Mouse (Mus musculus) embryonic facial prominence, embryonic 15.5 days (tissue): ENCODE measurements around the gene Cldnd1. TPM values are rescaled to one million over a fixed set of nuclear protein-coding genes. Genes with fewer than 3 reads are reported as not detected.

ENCODE experiments used
- ATAC-seq: fragments of 200-750 bp; cut with Nextera tagmentation; 2 replicates; pipeline ENCODE4 v1.8.0; 2017; ENCODE audit warnings: low read depth, moderate TSS enrichment; ENCODE audit not compliant: insufficient number of reproducible peaks, low FRiP score, low TSS enrichment
- H3K27ac ChIP-seq: fragments of 300-500 bp; sonication (generic); replicated peaks from 2 replicates; pipeline ENCODE4 v1.5.1; 2015; ENCODE audit warnings: mild to moderate bottlenecking, inconsistent platforms
- H3K27me3 ChIP-seq: fragments of 300-500 bp; sonication (generic); 2 replicates; pipeline ENCODE4 v1.6.1; 2015; ENCODE audit warnings: inconsistent platforms
- H3K36me3 ChIP-seq: fragments of 300-500 bp; sonication (generic); 2 replicates; pipeline ENCODE4 v1.6.1; 2015; ENCODE audit warnings: mild to moderate bottlenecking, inconsistent platforms
- H3K4me1 ChIP-seq: fragments of 300-500 bp; sonication (generic); 2 replicates; pipeline ENCODE4 v1.6.1; 2015; ENCODE audit warnings: inconsistent platforms
- H3K4me2 ChIP-seq: fragments of 300-500 bp; sonication (generic); replicated peaks from 2 replicates; pipeline ENCODE4 v1.6.1; 2015; ENCODE audit warnings: mild to moderate bottlenecking, inconsistent platforms
- H3K4me3 ChIP-seq: fragments of 300-500 bp; sonication (generic); replicated peaks from 2 replicates; pipeline ENCODE4 v1.5.1; 2015; ENCODE audit warnings: mild to moderate bottlenecking, inconsistent platforms
- H3K9ac ChIP-seq: fragments of 300-500 bp; sonication (generic); 2 replicates; pipeline ENCODE4 v1.6.1; 2015; ENCODE audit warnings: inconsistent platforms
- H3K9me3 ChIP-seq: fragments of 300-500 bp; sonication (generic); replicated peaks from 2 replicates; pipeline ENCODE4 v1.6.1; 2016; ENCODE audit warnings: inconsistent platforms
- WGBS: fragments of 180-500 bp; shearing (Covaris S2); methylation state at CpG from one replicate; pipeline ENCODE4 v1.1.7; 2015; 5-methylcytosine and 5-hydroxymethylcytosine counted together
- polyA plus RNA-seq: library from polyadenylated mRNA; unstranded; fragments of >200 nt; fragmentation: Nextera tagmentation; extraction: Ambion mirVana; gene quantifications from 2 replicates; pipeline ENCODE4 v1.2.1, GENCODE M21; 2015

Gene Cldnd1
- polyA plus RNA-seq = 128 and 131 TPM in 2 replicates

GRCm38 (mm10) chr16:58727477-58728131 is at the start of gene Cldnd1:
Gene Cldnd1, plus strand, starts transcription at chr16:58727910.
- Histone ChIP-seq H3K4me2 (peak within 1 kb of the TSS; percentile 51), H3K4me1 (peaks cover 5% of the 10 kb centered on the region; the same call in 1 of the 2 replicates), H3K27me3 (no peaks in the 10 kb centered on the region), H3K36me3 (peaks cover 25% of the 10 kb centered on the region), H3K9me3 (no peaks in the 10 kb centered on the region), H3K4me3 (peak within 1 kb of the TSS; percentile 77), H3K27ac (peak within 1 kb of the TSS; percentile 82), H3K9ac (peak within 1 kb of the TSS; percentile 54)
- whole genome bisulfite sequencing = under 1% methylated on average over 35 of the region's 35 CpGs
- ATAC-seq = peak; percentile 100

DNA sequence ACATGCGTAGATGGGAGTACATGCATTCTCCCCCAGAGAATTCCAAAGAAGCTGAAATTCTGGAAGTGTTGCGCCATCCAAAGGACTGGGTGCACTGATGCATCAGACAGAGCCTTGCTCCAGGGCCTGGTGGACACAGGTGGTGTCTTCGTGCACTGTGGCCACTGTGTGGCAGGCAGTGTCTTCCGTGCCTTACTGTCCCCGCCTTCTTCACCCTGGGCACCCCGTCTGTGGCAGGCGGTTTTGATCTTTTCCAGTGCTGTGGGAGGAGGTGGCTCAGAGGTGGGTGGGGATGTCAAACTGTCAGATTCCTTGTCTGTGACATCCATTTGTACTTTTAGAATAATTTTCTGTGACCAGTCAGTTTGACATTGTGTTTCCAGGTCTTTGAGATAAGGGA is 49.0 kb upstream of the Cldnd1 start:
- no peaks in the 10 kb centered on the region for H3K9me3 ChIP-seq
- H3K4me2 ChIP-seq = no peak overlapping the region
- no peak overlapping the region for H3K27ac ChIP-seq
- no peak overlapping the region for H3K9ac ChIP-seq
- ATAC-seq = no peak
- no peaks in the 10 kb centered on the region for H3K27me3 ChIP-seq
- 77% methylated on average over 7 of the region's 7 CpGs for WGBS
- H3K4me3 ChIP-seq = no peak overlapping the region
- H3K4me1 ChIP-seq = no peaks in the 10 kb centered on the region
- peaks cover 50% of the 10 kb centered on the region for H3K36me3 ChIP-seq

DNA sequence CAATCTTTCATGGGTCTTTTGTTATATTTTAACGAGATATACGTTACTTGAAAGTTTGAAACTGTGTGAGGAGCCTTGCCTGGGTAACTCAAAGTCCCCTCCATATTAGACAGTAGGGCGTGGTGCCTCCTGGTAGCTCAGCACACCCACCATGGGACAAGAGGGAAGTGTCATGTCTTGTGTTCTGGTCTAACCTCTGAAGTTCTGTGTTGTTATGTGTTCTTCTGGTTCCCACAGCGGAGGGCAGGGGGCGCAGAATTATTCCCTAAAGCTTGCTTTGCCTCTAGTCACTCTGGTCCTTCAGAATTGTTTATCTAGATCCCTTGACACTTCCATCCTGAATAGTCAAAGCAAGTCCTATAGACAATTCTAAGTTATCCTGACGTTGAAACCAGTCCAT is 45.7 kb upstream of the Cldnd1 start:
- Histone ChIP-seq H3K4me2 (no peak overlapping the region), H3K4me1 (no peaks in the 10 kb centered on the region), H3K27me3 (no peaks in the 10 kb centered on the region), H3K9me3 (no peaks in the 10 kb centered on the region), H3K36me3 (peaks cover 23% of the 10 kb centered on the region), H3K9ac (no peak overlapping the region), H3K27ac (no peak overlapping the region), H3K4me3 (no peak overlapping the region)
- 90% methylated on average over 6 of the region's 6 CpGs for WGBS
- ATAC-seq = no peak

- Histone ChIP-seq H3K27me3 (no peaks in the 10 kb centered on the region), H3K4me3 (no peak overlapping the region), H3K4me1 (no peaks in the 10 kb centered on the region), H3K36me3 (peaks cover 15% of the 10 kb centered on the region; the same call in 1 of the 2 replicates), H3K4me2 (no peak overlapping the region), H3K27ac (no peak overlapping the region), H3K9ac (no peak overlapping the region), H3K9me3 (no peaks in the 10 kb centered on the region)
- WGBS = 72% methylated on average over 7 of the region's 7 CpGs
- ATAC-seq = no peak
Measured at GRCm38 (mm10) chr16:58682870-58683269, 44.8 kb upstream of the Cldnd1 start.

GRCm38 (mm10) chr16:58683911-58684310 is 43.8 kb upstream of the Cldnd1 start:
- Histone ChIP-seq H3K9ac (no peak overlapping the region), H3K4me3 (no peak overlapping the region), H3K4me1 (no peaks in the 10 kb centered on the region), H3K27me3 (no peaks in the 10 kb centered on the region), H3K27ac (no peak overlapping the region), H3K36me3 (peaks cover 12% of the 10 kb centered on the region; the same call in 1 of the 2 replicates), H3K9me3 (no peaks in the 10 kb centered on the region), H3K4me2 (no peak overlapping the region)
- no peak for ATAC-seq
- 85% methylated on average over 4 of the region's 4 CpGs for WGBS

- H3K9ac ChIP-seq = no peak overlapping the region
- no peaks in the 10 kb centered on the region for H3K27me3 ChIP-seq
- peaks cover 12% of the 10 kb centered on the region; the same call in 1 of the 2 replicates for H3K36me3 ChIP-seq
- no peaks in the 10 kb centered on the region for H3K9me3 ChIP-seq
- no peak overlapping the region for H3K4me3 ChIP-seq
- H3K4me1 ChIP-seq = no peaks in the 10 kb centered on the region
- ATAC-seq = no peak
- no peak overlapping the region for H3K4me2 ChIP-seq
- no peak overlapping the region for H3K27ac ChIP-seq
Measured at GRCm38 (mm10) chr16:58684537-58684936, 43.2 kb upstream of the Cldnd1 start.

GRCm38 (mm10) chr16:58685548-58686537 is 41.9 kb upstream of the Cldnd1 start:
- ATAC-seq = no peak
- H3K4me3 ChIP-seq = no peak overlapping the region
- H3K4me2 ChIP-seq = no peak overlapping the region
- H3K4me1 ChIP-seq = no peaks in the 10 kb centered on the region
- H3K9me3 ChIP-seq = no peaks in the 10 kb centered on the region
- no peak overlapping the region for H3K27ac ChIP-seq
- no peak overlapping the region for H3K9ac ChIP-seq
- no peaks in the 10 kb centered on the region for H3K27me3 ChIP-seq
- WGBS = 70% methylated on average over 20 of the region's 20 CpGs
- peaks cover 8% of the 10 kb centered on the region; the same call in 1 of the 2 replicates for H3K36me3 ChIP-seq

DNA sequence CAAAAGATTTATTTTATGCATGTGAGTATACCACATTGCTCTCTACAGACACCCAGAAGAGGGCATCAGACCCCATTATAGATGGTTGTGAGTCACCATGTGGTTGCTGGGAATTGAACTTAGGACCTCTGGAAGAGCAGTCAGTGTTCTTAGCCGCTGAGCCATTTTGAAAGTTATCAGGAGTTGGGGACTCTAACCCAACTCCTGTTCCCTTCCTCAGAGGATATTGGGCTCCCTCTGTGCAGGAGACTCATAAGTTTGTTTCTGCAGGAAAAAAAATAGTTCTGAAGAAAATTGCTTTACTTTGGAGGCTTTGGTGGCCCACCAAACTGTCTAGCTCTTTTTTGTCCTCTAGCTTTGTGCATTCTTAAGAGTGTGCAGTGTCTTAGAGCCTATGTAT is 39.2 kb upstream of the Cldnd1 start:
- Histone ChIP-seq H3K4me3 (no peak overlapping the region), H3K27ac (no peak overlapping the region), H3K4me1 (no peaks in the 10 kb centered on the region), H3K9ac (no peak overlapping the region), H3K27me3 (no peaks in the 10 kb centered on the region), H3K4me2 (no peak overlapping the region), H3K36me3 (no peaks in the 10 kb centered on the region), H3K9me3 (no peaks in the 10 kb centered on the region)
- WGBS = 100% methylated on average over 1 of the region's 1 CpGs
- no peak for ATAC-seq

- 84% methylated on average over 5 of the region's 5 CpGs for WGBS
- no peak overlapping the region for H3K9ac ChIP-seq
- H3K27me3 ChIP-seq = no peaks in the 10 kb centered on the region
- H3K9me3 ChIP-seq = no peaks in the 10 kb centered on the region
- no peak overlapping the region for H3K27ac ChIP-seq
- H3K4me1 ChIP-seq = no peaks in the 10 kb centered on the region
- ATAC-seq = no peak
- H3K4me3 ChIP-seq = no peak overlapping the region
- no peaks in the 10 kb centered on the region for H3K36me3 ChIP-seq
- no peak overlapping the region for H3K4me2 ChIP-seq
Measured at GRCm38 (mm10) chr16:58689555-58690169, 38.0 kb upstream of the Cldnd1 start.

GRCm38 (mm10) chr16:58690322-58690732 is 37.4 kb upstream of the Cldnd1 start:
- no peaks in the 10 kb centered on the region for H3K9me3 ChIP-seq
- 76% methylated on average over 5 of the region's 5 CpGs for WGBS
- no peak for ATAC-seq

GRCm38 (mm10) chr16:58694091-58694490 is 33.6 kb upstream of the Cldnd1 start:
- H3K9ac ChIP-seq = no peak overlapping the region
- no peak overlapping the region for H3K27ac ChIP-seq
- ATAC-seq = no peak
- no peaks in the 10 kb centered on the region for H3K4me1 ChIP-seq
- no peaks in the 10 kb centered on the region for H3K9me3 ChIP-seq
- no peaks in the 10 kb centered on the region for H3K27me3 ChIP-seq
- no peaks in the 10 kb centered on the region for H3K36me3 ChIP-seq
- H3K4me3 ChIP-seq = no peak overlapping the region
- 91% methylated on average over 5 of the region's 5 CpGs for WGBS
- H3K4me2 ChIP-seq = no peak overlapping the region

More at GRCm38 (mm10) chr16:58690322-58690732, 37.4 kb upstream of the Cldnd1 start:
- H3K27me3 ChIP-seq = no peaks in the 10 kb centered on the region
- H3K4me3 ChIP-seq = no peak overlapping the region
- H3K9ac ChIP-seq = no peak overlapping the region
- H3K4me2 ChIP-seq = no peak overlapping the region
- H3K4me1 ChIP-seq = no peaks in the 10 kb centered on the region
- H3K36me3 ChIP-seq = no peaks in the 10 kb centered on the region
- no peak overlapping the region for H3K27ac ChIP-seq
